10 mouse cellular contexts compared by ENCODE assay signal in genomic region chr3:30592418-30592853, GRCm38 (mm10). TPM values are rescaled to one million over a fixed set of nuclear protein-coding genes. Genes with fewer than 3 reads are reported as not detected.
DNase-seq lines count a peak whose midpoint lies in the region; ATAC-seq lines count a peak whose summit lies in the region.
"Had no signal": no experiment of that assay in that cellular context is flagged by ENCODE, and none has a peak within 500 bp of the region (broad histone marks: within the 10 kb centered on the region; RNA-seq: fewer than 3 reads in every experiment).

No protein-coding gene starts in this region.

- WGBS in hindbrain, embryonic 10.5 days = 3% methylated on average over 2 of the region's 2 CpGs
- 0% methylated on average over 2 of the region's 2 CpGs for WGBS in hindbrain, embryonic 13.5 days
- 0% methylated on average over 2 of the region's 2 CpGs for WGBS in midbrain, embryonic 10.5 days

- H3K9ac ChIP-seq in hindbrain, embryonic 13.5 days = no peak overlapping the region
- H3K9ac ChIP-seq: embryonic facial prominence, embryonic 15.5 days had no signal

- ATAC-seq in hindbrain, embryonic 13.5 days (ENCODE audit: low FRiP score) = no peak

- no peak overlapping the region for H3K4me3 ChIP-seq in hindbrain, embryonic 10.5 days
- H3K4me3 ChIP-seq in hindbrain, embryonic 13.5 days = no peak overlapping the region
- no peak overlapping the region for H3K4me3 ChIP-seq in midbrain, embryonic 10.5 days
- H3K4me3 ChIP-seq: embryonic facial prominence, embryonic 15.5 days; myocyte had no signal

- peak; percentile 37 for DNase-seq in hindbrain, embryonic 10.5 days (ENCODE audit: low spot score)
- peak; percentile 84 for DNase-seq in R1 (ENCODE audit: low read depth, low spot score)
- peak; percentile 78 for DNase-seq in forelimb bud, embryonic 11.5 days (ENCODE audit: low read depth, low spot score)
- peak; percentile 59 to 88 for DNase-seq in kidney, postnatal 36 days
- DNase-seq in midbrain, embryonic 10.5 days (ENCODE audit: low spot score) = peak; percentile 35
- DNase-seq in ovary, adult 18-20 months (ENCODE audit: low spot score) = no peak
- DNase-seq in frontal cortex, postnatal 14 days (ENCODE audit: low spot score in 2 of 2) = no peak

- peaks cover 6% of the 10 kb centered on the region; the same call in 1 of the 2 replicates for H3K4me1 ChIP-seq in hindbrain, embryonic 10.5 days (replicated peaks)
- peaks cover 5% of the 10 kb centered on the region; the same call in 1 of the 2 replicates for H3K4me1 ChIP-seq in hindbrain, embryonic 13.5 days (replicated peaks)
- H3K4me1 ChIP-seq in midbrain, embryonic 10.5 days = peaks cover 9% of the 10 kb centered on the region
- H3K4me1 ChIP-seq: embryonic facial prominence, embryonic 15.5 days had no signal

- H3K9me3 ChIP-seq in hindbrain, embryonic 10.5 days = no peaks in the 10 kb centered on the region
- H3K9me3 ChIP-seq in hindbrain, embryonic 13.5 days = no peaks in the 10 kb centered on the region
- no peaks in the 10 kb centered on the region for H3K9me3 ChIP-seq in midbrain, embryonic 10.5 days (replicated peaks)
- H3K9me3 ChIP-seq: embryonic facial prominence, embryonic 15.5 days had no signal

- H3K36me3 ChIP-seq in hindbrain, embryonic 10.5 days = no peaks in the 10 kb centered on the region
- H3K36me3 ChIP-seq in hindbrain, embryonic 13.5 days = no peaks in the 10 kb centered on the region
- H3K36me3 ChIP-seq in midbrain, embryonic 10.5 days = no peaks in the 10 kb centered on the region
- H3K36me3 ChIP-seq: embryonic facial prominence, embryonic 15.5 days had no signal

- H3K4me2 ChIP-seq in hindbrain, embryonic 13.5 days = no peak overlapping the region
- H3K4me2 ChIP-seq: embryonic facial prominence, embryonic 15.5 days had no signal

- H3K27ac ChIP-seq in hindbrain, embryonic 10.5 days = no peak overlapping the region
- H3K27ac ChIP-seq in hindbrain, embryonic 13.5 days = no peak overlapping the region
- no peak overlapping the region for H3K27ac ChIP-seq in midbrain, embryonic 10.5 days (replicated peaks)
- H3K27ac ChIP-seq: embryonic facial prominence, embryonic 15.5 days had no signal

- peaks cover 20% of the 10 kb centered on the region for H3K27me3 ChIP-seq in hindbrain, embryonic 10.5 days (ENCODE audit: insufficient read depth, poor library complexity, severe bottlenecking)
- peaks cover 10% of the 10 kb centered on the region; the same call in 1 of the 2 replicates for H3K27me3 ChIP-seq in hindbrain, embryonic 13.5 days
- peaks cover 33% of the 10 kb centered on the region for H3K27me3 ChIP-seq in midbrain, embryonic 10.5 days (ENCODE audit: low read depth, poor library complexity, severe bottlenecking)
- H3K27me3 ChIP-seq: embryonic facial prominence, embryonic 15.5 days had no signal

RNA-seq across cellular contexts. Expression of gene Actrt3, which starts 7.3 kb away (rescaled TPM):
- polyA plus RNA-seq in hindbrain, embryonic 10.5 days (2016; fragmentation: Nextera tagmentation; extraction: Ambion mirVana) = 0.14 TPM in 1 of 2 replicates, not detected in the other
- polyA plus RNA-seq in hindbrain, embryonic 13.5 days (2015; fragmentation: Nextera tagmentation; extraction: Ambion mirVana) = 0.25 and 0.28 TPM in 2 replicates
- 0.10 TPM in 1 of 2 replicates, not detected in the other for polyA plus RNA-seq in midbrain, embryonic 10.5 days (2016; fragmentation: Nextera tagmentation; extraction: Ambion mirVana)
- polyA plus RNA-seq: embryonic facial prominence, embryonic 15.5 days; myocyte had no signal

RNA-seq across cellular contexts. Expression of gene Mynn, which starts 9.4 kb away (rescaled TPM):
- polyA plus RNA-seq in hindbrain, embryonic 10.5 days (2016; fragmentation: Nextera tagmentation; extraction: Ambion mirVana) = 24.3 and 28.1 TPM in 2 replicates
- polyA plus RNA-seq in hindbrain, embryonic 13.5 days (2015; fragmentation: Nextera tagmentation; extraction: Ambion mirVana) = 34.6 and 35.0 TPM in 2 replicates
- 32.4 and 35.0 TPM in 2 replicates for polyA plus RNA-seq in midbrain, embryonic 10.5 days (2016; fragmentation: Nextera tagmentation; extraction: Ambion mirVana)

RNA-seq across cellular contexts. Expression of gene Mecom, which starts 44.6 kb away (rescaled TPM):
- 25.8 and 26.7 TPM in 2 replicates for polyA plus RNA-seq in hindbrain, embryonic 10.5 days (2016; fragmentation: Nextera tagmentation; extraction: Ambion mirVana)
- 12.3 and 18.4 TPM in 2 replicates for polyA plus RNA-seq in hindbrain, embryonic 13.5 days (2015; fragmentation: Nextera tagmentation; extraction: Ambion mirVana)
- 22.6 and 34.8 TPM in 2 replicates for polyA plus RNA-seq in midbrain, embryonic 10.5 days (2016; fragmentation: Nextera tagmentation; extraction: Ambion mirVana)

RNA-seq across cellular contexts. Expression of gene Lrriq4, which starts 51.9 kb away (rescaled TPM):
- not detected in 2 replicates for polyA plus RNA-seq in hindbrain, embryonic 10.5 days (2016; fragmentation: Nextera tagmentation; extraction: Ambion mirVana)
- polyA plus RNA-seq in hindbrain, embryonic 13.5 days (2015; fragmentation: Nextera tagmentation; extraction: Ambion mirVana) = 0.06 TPM in 1 of 2 replicates, not detected in the other
- polyA plus RNA-seq in midbrain, embryonic 10.5 days (2016; fragmentation: Nextera tagmentation; extraction: Ambion mirVana) = not detected in 2 replicates
- polyA plus RNA-seq: embryonic facial prominence, embryonic 15.5 days; myocyte had no signal

RNA-seq across cellular contexts. Expression of gene Lrrc34, which starts 55.2 kb away (rescaled TPM):
- 3.6 and 4.0 TPM in 2 replicates for polyA plus RNA-seq in hindbrain, embryonic 10.5 days (2016; fragmentation: Nextera tagmentation; extraction: Ambion mirVana)
- polyA plus RNA-seq in hindbrain, embryonic 13.5 days (2015; fragmentation: Nextera tagmentation; extraction: Ambion mirVana) = 1.8 and 2.4 TPM in 2 replicates
- 1.8 and 2.5 TPM in 2 replicates for polyA plus RNA-seq in midbrain, embryonic 10.5 days (2016; fragmentation: Nextera tagmentation; extraction: Ambion mirVana)
- polyA plus RNA-seq: myocyte had no signal

Comparison
In these comparisons a context has a peak if more than half of its experiments do, and no peak if none do; other contexts are left out.
1. DNase-seq: peak in hindbrain, embryonic 10.5 days (single experiment), R1 (single experiment), forelimb bud, embryonic 11.5 days (single experiment), kidney, postnatal 36 days (2 of 2) and midbrain, embryonic 10.5 days (single experiment); none in ovary, adult 18-20 months (single experiment) and frontal cortex, postnatal 14 days (0 of 2).